Mouse (Mus musculus) bone marrow macrophage, adult 2 months (primary cell): ENCODE results near the gene Ankmy2.

Experiments used
- CTCF ChIP-seq: IDR thresholded peaks from 2 replicates; pipeline ENCODE4 v1.5.1; 2012; ENCODE audit warnings: low read depth, mild to moderate bottlenecking, low read length, moderate library complexity
- POLR2A ChIP-seq: IDR thresholded peaks from 2 replicates; pipeline ENCODE4 v1.6.1; 2012; ENCODE audit warnings: mild to moderate bottlenecking, low read depth, low read length, borderline replicate concordance

- TF ChIP-seq CTCF (no peak), POLR2A (no peak)
These were observed 6.2 kb upstream of the Ankmy2 start for GRCm38 (mm10) chr12:36150737-36151136.
